Mouse (Mus musculus): Measurements from ENCODE around the gene Cd300lg.

Gene Cd300lg

GRCm38 (mm10) chr11:102052697-102053096 lies 11.4 kb downstream of the Cd300lg start:
- no peak for DNase-seq

GRCm38 (mm10) chr11:102053183-102053582 lies 11.9 kb downstream of the Cd300lg start:
- peak; percentile 49 to 62 for DNase-seq

- peak in 1 of 2 experiments; percentile 44 for DNase-seq
Measured at GRCm38 (mm10) chr11:102053847-102054246, 12.5 kb downstream of the Cd300lg start.

- DNase-seq: peak; percentile 57 to 77
Measured at GRCm38 (mm10) chr11:102061236-102061940, 20.1 kb downstream of the Cd300lg start.

- no peak for DNase-seq
Measured at GRCm38 (mm10) chr11:102061941-102062473, 20.7 kb downstream of the Cd300lg start.

- no peak for DNase-seq
Measured at GRCm38 (mm10) chr11:102063076-102063475, 21.8 kb downstream of the Cd300lg start.

GRCm38 (mm10) chr11:102068969-102069368 lies 27.7 kb downstream of the Cd300lg start:
- no peak for DNase-seq

- no peak for DNase-seq
Measured at GRCm38 (mm10) chr11:102069633-102070032, 28.3 kb downstream of the Cd300lg start.

GRCm38 (mm10) chr11:102070426-102070825 lies 29.1 kb downstream of the Cd300lg start:
- no peak for DNase-seq

- DNase-seq: no peak
Measured at GRCm38 (mm10) chr11:102072729-102073128, 31.4 kb downstream of the Cd300lg start.

GRCm38 (mm10) chr11:102073722-102074121 lies 32.4 kb downstream of the Cd300lg start:
- DNase-seq: peak; percentile 55 to 65

- peak in 1 of 2 experiments; percentile 32 for DNase-seq
Measured at GRCm38 (mm10) chr11:102082322-102082721, 41.0 kb downstream of the Cd300lg start.

- no peak for DNase-seq
Measured at GRCm38 (mm10) chr11:102083193-102083592, 41.9 kb downstream of the Cd300lg start.

- peak in 1 of 2 experiments; percentile 31 for DNase-seq
Measured at GRCm38 (mm10) chr11:102084159-102084558, 42.9 kb downstream of the Cd300lg start.

GRCm38 (mm10) chr11:102086331-102086730 lies 45.0 kb downstream of the Cd300lg start:
- no peak for DNase-seq

GRCm38 (mm10) chr11:102087081-102087751 lies 45.9 kb downstream of the Cd300lg start:
- peak; percentile 42 to 43 for DNase-seq

GRCm38 (mm10) chr11:102087931-102088898 lies 46.9 kb downstream of the Cd300lg start, which contains the start of gene Mpp2:
TSS of gene Mpp2 (minus strand) at chr11:102088515.
- DNase-seq: peak; percentile 50 to 51

- peak; percentile 39 to 57 for DNase-seq
Measured at GRCm38 (mm10) chr11:102089088-102089808, 47.9 kb downstream of the Cd300lg start.

GRCm38 (mm10) chr11:102095676-102096075 lies 54.4 kb downstream of the Cd300lg start:
- no peak for DNase-seq

GRCm38 (mm10) chr11:102096446-102096845 lies 55.1 kb downstream of the Cd300lg start:
- DNase-seq: no peak

- peak; percentile 65 to 67 for DNase-seq
Measured at GRCm38 (mm10) chr11:102096887-102097391, 55.6 kb downstream of the Cd300lg start.

GRCm38 (mm10) chr11:102101219-102101618 lies 59.9 kb downstream of the Cd300lg start, which contains the start of gene Ppy:
TSS of gene Ppy (minus strand) at chr11:102101319.
- DNase-seq: no peak

Measured in kidney, adult 8-10 months (tissue).